Mouse (Mus musculus): ENCODE measurements at regions not wholly inside any gene's neighbourhood (a gene's known extent, or its start where the extent isn't known, plus 50 kb on each side); places are given as distances from the start of the nearest gene placed in this dataset.

- TF ChIP-seq ELF1 (IDR thresholded peaks at IDR 0.05; ENCODE audit: low read depth, low read length) (no peak), ETS1 (conservative IDR thresholded peaks at IDR 0.05; ENCODE audit: low read depth, low read length) (0 out of 2 replicates have a peak, but pooled peaks have one; percentile 15), CTCF (conservative IDR thresholded peaks at IDR 0.05 in 1 of 2, IDR thresholded peaks at IDR 0.05 in 1 of 2; ENCODE audit: low read depth in 2 of 2, low read length in 2 of 2) (no peak), MYC (IDR thresholded peaks at IDR 0.05; ENCODE audit: low read depth, low read length) (no peak), CHD1 (IDR thresholded peaks at IDR 0.05; ENCODE audit: low read depth, low read length) (no peak), CHD2 (IDR thresholded peaks at IDR 0.05; ENCODE audit: low read length) (no peak), ZKSCAN1 (IDR thresholded peaks at IDR 0.05; ENCODE audit: borderline replicate concordance, low read depth, low read length) (no peak), E2F4 (IDR thresholded peaks at IDR 0.05; ENCODE audit: insufficient replicate concordance, low read depth, low read length) (no peak), MXI1 (IDR thresholded peaks at IDR 0.05; ENCODE audit: low read depth, low read length) (no peak), KAT2A (IDR thresholded peaks at IDR 0.05; ENCODE audit: insufficient replicate concordance, low read length) (no peak)
Observed at GRCm38 (mm10) chr10:44730721-44731120, 202.4 kb upstream of the Prdm1 start (continued).

GRCm38 (mm10) chr10:44728963-44729362 lies 200.7 kb upstream of the Prdm1 start:
- Histone ChIP-seq H3K27ac (ENCODE audit: insufficient read depth, low read depth) (no peak overlapping the region), H3K27me3 (replicated peaks) (peaks cover 6% of the 10 kb centered on the region), H3K9ac (ENCODE audit: insufficient read depth, low read depth) (no peak overlapping the region), H3K79me2 (replicated peaks; ENCODE audit: control insufficient read depth, extremely low read depth, insufficient read depth, poor library complexity, severe bottlenecking) (no peaks in the 10 kb centered on the region), H3K4me2 (ENCODE audit: insufficient read depth, low read depth, poor library complexity, severe bottlenecking) (peak overlapping the region; percentile 29; the same call in 1 of the 2 replicates), H3K36me3 (replicated peaks in 1 of 2; ENCODE audit: control insufficient read depth in 1 of 2, insufficient read depth in 1 of 2, low read length in 1 of 2) (no peaks in the 10 kb centered on the region), H3K9me3 (replicated peaks; ENCODE audit: low read length) (no peaks in the 10 kb centered on the region), H3K4me1 (ENCODE audit: control insufficient read depth in 1 of 2, insufficient read depth in 2 of 2) (peaks cover 12 to 50% of the 10 kb centered on the region in 2 experiments), H3K4me3 (replicated peaks in 1 of 3; ENCODE audit: low read depth in 2 of 3, low read length in 2 of 3, poor library complexity in 1 of 3) (no peak overlapping the region)
- no peak for DNase-seq (ENCODE audit: extremely low read depth)
- TF ChIP-seq MAX (IDR thresholded peaks at IDR 0.05; ENCODE audit: low read length) (no peak), SMC3 (IDR thresholded peaks at IDR 0.05; ENCODE audit: low read depth, low read length) (no peak), ZNF384 (IDR thresholded peaks at IDR 0.05; ENCODE audit: low read depth, low read length) (no peak), ZKSCAN1 (IDR thresholded peaks at IDR 0.05; ENCODE audit: borderline replicate concordance, low read depth, low read length) (no peak), POLR2A (IDR thresholded peaks at IDR 0.05; ENCODE audit: low read depth, low read length) (no peak), JUND (conservative IDR thresholded peaks at IDR 0.05; ENCODE audit: low read depth, low read length) (no peak), MYC (IDR thresholded peaks at IDR 0.05; ENCODE audit: low read depth, low read length) (no peak), NELFE (IDR thresholded peaks at IDR 0.05; ENCODE audit: low read depth, low read length) (no peak), TCF12 (IDR thresholded peaks at IDR 0.05; ENCODE audit: low read depth, low read length) (no peak)
- in situ Hi-C loops (cut with MboI; ENCODE audit: low pct_ligation_motif_present, low pct_unique_long_range_greater_than_20kb, low sequenced_read_pairs): loop anchor here (25.0 kb wide), 1 partner anchor 442 kb away; no protein-coding TSS in a partner anchor
- dilution Hi-C loops (cut with MboI; ENCODE audit: extremely low pct_ligation_motif_present, extremely low pct_unique_long_range_greater_than_20kb, low sequenced_read_pairs): no loop called here

- Histone ChIP-seq H3K4me3 (replicated peaks in 1 of 3; ENCODE audit: low read depth in 2 of 3, low read length in 2 of 3, poor library complexity in 1 of 3) (no peak overlapping the region), H3K4me1 (ENCODE audit: control insufficient read depth in 1 of 2, insufficient read depth in 2 of 2) (peaks cover 3 to 31% of the 10 kb centered on the region in 2 experiments; a peak in 3 of 4 replicates), H3K9ac (ENCODE audit: insufficient read depth, low read depth) (no peak overlapping the region), H3K79me2 (replicated peaks; ENCODE audit: control insufficient read depth, extremely low read depth, insufficient read depth, poor library complexity, severe bottlenecking) (no peaks in the 10 kb centered on the region), H3K9me3 (replicated peaks; ENCODE audit: low read length) (no peaks in the 10 kb centered on the region), H3K27ac (ENCODE audit: insufficient read depth, low read depth) (no peak overlapping the region), H3K27me3 (replicated peaks) (peaks cover 6% of the 10 kb centered on the region), H3K4me2 (ENCODE audit: insufficient read depth, low read depth, poor library complexity, severe bottlenecking) (no peak overlapping the region), H3K36me3 (replicated peaks in 1 of 2; ENCODE audit: control insufficient read depth in 1 of 2, insufficient read depth in 1 of 2, low read length in 1 of 2) (no peaks in the 10 kb centered on the region)
- no peak for TF ChIP-seq MAX (IDR thresholded peaks at IDR 0.05; ENCODE audit: low read length)
- TF ChIP-seq PAX5 (IDR thresholded peaks at IDR 0.05; ENCODE audit: low read length): no peak
- in situ Hi-C loops (cut with MboI; ENCODE audit: low pct_ligation_motif_present, low pct_unique_long_range_greater_than_20kb, low sequenced_read_pairs): no loop called here
- dilution Hi-C loops (cut with MboI; ENCODE audit: extremely low pct_ligation_motif_present, extremely low pct_unique_long_range_greater_than_20kb, low sequenced_read_pairs): no loop called here
- no peak for DNase-seq (ENCODE audit: extremely low read depth)
Observed at GRCm38 (mm10) chr10:44724575-44724974, 196.3 kb upstream of the Prdm1 start.

All from CH12.LX (cell line).